Mouse (Mus musculus) MEL (cell line): ENCODE data around the gene Tmem171.

Experiments used
- CHD2 ChIP-seq: IDR thresholded peaks from 2 replicates; pipeline ENCODE4 v1.6.1; 2011; ENCODE audit warnings: low read length, improper control_type of control experiment
- CTCF ChIP-seq, 3 experiments: IDR thresholded peaks in 2 of 3; conservative IDR thresholded peaks in 1 of 3; 2 replicates each; pipeline ENCODE4 v1.5.1; 2011 to 2012; ENCODE audit warnings: low read length in 3 of 3, low read depth in 2 of 3, mild to moderate bottlenecking in 2 of 3, improper control_type of control experiment in 1 of 3, inconsistent platforms in 1 of 3, mixed read lengths in 1 of 3, moderate library complexity in 1 of 3; ENCODE audit not compliant: control insufficient read depth in 1 of 3, insufficient read depth in 1 of 3, poor library complexity in 1 of 3, severe bottlenecking in 1 of 3
- E2F4 ChIP-seq: IDR thresholded peaks from 2 replicates; pipeline ENCODE4 v1.6.1; 2011; ENCODE audit warnings: low read depth, low read length, improper control_type of control experiment, borderline replicate concordance
- ETS1 ChIP-seq: IDR thresholded peaks from 2 replicates; pipeline ENCODE4 v1.6.1; 2012; ENCODE audit warnings: low read depth, mild to moderate bottlenecking, inconsistent platforms, low read length, improper control_type of control experiment, moderate library complexity
- MAX ChIP-seq: IDR thresholded peaks from 2 replicates; pipeline ENCODE4 v1.6.1; 2011; ENCODE audit warnings: low read length, improper control_type of control experiment
- MEF2A ChIP-seq: IDR thresholded peaks from 2 replicates; pipeline ENCODE4 v1.6.1; 2014; ENCODE audit warnings: low read depth, mild to moderate bottlenecking, inconsistent platforms, low read length, improper control_type of control experiment; ENCODE audit not compliant: poor library complexity, insufficient replicate concordance, severe bottlenecking; ENCODE audit errors: extremely low read depth
- POLR2A ChIP-seq, 2 experiments: IDR thresholded peaks; 2 replicates each; pipeline ENCODE4 v1.6.1; 2011 to 2012; ENCODE audit warnings: low read length in 2 of 2, mild to moderate bottlenecking in 2 of 2, control low read depth in 1 of 2, improper control_type of control experiment in 1 of 2, low read depth in 1 of 2, moderate library complexity in 1 of 2; ENCODE audit not compliant: control insufficient read depth in 1 of 2, insufficient read depth in 1 of 2, poor library complexity in 1 of 2
- POLR2AphosphoS2 ChIP-seq: IDR thresholded peaks from 2 replicates; pipeline ENCODE4 v1.6.1; 2011; ENCODE audit warnings: low read length, improper control_type of control experiment
- ZNF384 ChIP-seq: IDR thresholded peaks from 2 replicates; pipeline ENCODE4 v1.6.1; 2012; ENCODE audit warnings: low read depth, mild to moderate bottlenecking, inconsistent platforms, low read length, improper control_type of control experiment

GRCm38 (mm10) chr13:98637145-98637544 is 57.5 kb downstream of the Tmem171 start, which contains the start of gene Tmem174:
- TF ChIP-seq MEF2A (no peak), MAX (no peak), ZNF384 (no peak), CTCF (IDR thresholded peaks at IDR 0.05 in 2 of 3, conservative IDR thresholded peaks at IDR 0.05 in 1 of 3; ENCODE audit: control insufficient read depth in 1 of 3, insufficient read depth in 1 of 3, low read depth in 2 of 3, low read length in 3 of 3, poor library complexity in 1 of 3, severe bottlenecking in 1 of 3) (no peak), E2F4 (no peak), POLR2AphosphoS2 (no peak), CHD2 (no peak), POLR2A (IDR thresholded peaks at IDR 0.05; ENCODE audit: control insufficient read depth in 1 of 2, insufficient read depth in 1 of 2, low read depth in 1 of 2, low read length in 2 of 2, poor library complexity in 1 of 2) (no peak), ETS1 (no peak)
